8 mouse cellular contexts compared by ENCODE assay signal in the genomic region with DNA sequence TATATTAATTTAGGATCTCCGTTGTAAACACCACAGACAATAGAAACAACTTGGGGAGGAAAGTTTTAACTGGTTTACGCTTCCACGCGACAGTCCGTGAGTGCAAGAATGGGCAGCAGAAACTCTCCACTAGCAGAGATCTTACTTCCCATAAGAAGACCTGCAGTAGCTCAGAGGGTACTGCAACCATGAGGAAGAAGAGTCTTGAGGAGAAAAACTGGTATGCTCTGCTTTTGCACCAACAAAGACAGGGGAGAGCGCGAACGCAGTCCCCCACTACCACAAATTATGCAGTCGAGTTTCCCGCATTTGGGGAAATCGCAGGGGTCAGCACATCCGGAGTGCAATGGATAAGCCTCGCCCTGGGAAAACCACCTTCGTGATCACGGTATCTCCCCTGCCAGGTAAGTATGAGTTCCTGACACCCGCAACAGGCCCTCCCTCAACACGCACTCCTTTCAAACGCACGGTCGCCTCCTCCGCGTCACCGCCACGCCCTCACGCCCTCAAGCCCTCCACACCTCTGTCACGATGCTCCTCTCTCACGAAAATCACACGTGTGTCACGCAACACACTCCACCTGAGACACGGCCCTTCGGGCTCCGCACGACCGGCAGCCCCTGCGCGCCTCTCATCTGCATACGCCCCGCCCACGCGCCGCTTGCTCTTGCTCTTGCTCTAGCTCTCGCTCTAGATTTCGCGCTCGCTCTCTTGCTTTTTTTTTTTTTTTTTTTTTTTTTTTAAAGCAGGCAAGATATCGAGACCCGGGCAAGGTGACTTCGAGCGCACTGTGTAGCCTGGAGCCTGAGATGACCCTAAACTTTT. TPM values are rescaled to one million over a fixed set of nuclear protein-coding genes. Genes with fewer than 3 reads are reported as not detected.
DNase-seq lines count a peak whose midpoint lies in the region; ATAC-seq lines count a peak whose summit lies in the region.
"Not testable (repeated sequence)": the region's sequence is repeated elsewhere in the genome, so short reads cannot be mapped to it uniquely, and the experiment has no call there.

No protein-coding gene starts in this region.

- H3K4me2 ChIP-seq in heart, embryonic 13.5 days = peak overlapping the region; percentile 47; the same call in 1 of the 2 replicates
- not testable (repeated sequence) for H3K4me2 ChIP-seq in limb, embryonic 15.5 days

- not testable (repeated sequence) for H3K27me3 ChIP-seq in heart, embryonic 13.5 days (replicated peaks); limb, embryonic 15.5 days

- H3K4me3 ChIP-seq in heart, embryonic 13.5 days; limb, embryonic 15.5 days: not testable (repeated sequence)

- H3K36me3 ChIP-seq in heart, embryonic 13.5 days; limb, embryonic 15.5 days: not testable (repeated sequence)

- DNase-seq in adrenal gland, postnatal 36 days = peak; percentile 15 to 34
- DNase-seq in kidney, adult 11 months = peak; percentile 49
- peak; percentile 47 for DNase-seq in right cerebral cortex, postnatal 4 days
- DNase-seq in thymus, postnatal 4 days = peak; percentile 71

- 0% methylated on average over 7 of the region's 49 CpGs for WGBS in heart, embryonic 13.5 days
- WGBS in limb, embryonic 15.5 days = 0% methylated on average over 8 of the region's 49 CpGs

- not testable (repeated sequence) for H3K4me1 ChIP-seq in heart, embryonic 13.5 days; limb, embryonic 15.5 days

- H3K9ac ChIP-seq in heart, embryonic 13.5 days; limb, embryonic 15.5 days: not testable (repeated sequence)

- H3K27ac ChIP-seq in heart, embryonic 13.5 days (replicated peaks); limb, embryonic 15.5 days: not testable (repeated sequence)

- ATAC-seq in erythroid progenitor cell, adult 5-6 weeks (replicated peaks; ENCODE audit: low FRiP score, poor library complexity, severe bottlenecking) = peak; percentile 75
- 0 out of 2 replicates have a peak, but pooled peaks have one; percentile 40 for ATAC-seq in heart, embryonic 13.5 days (ENCODE audit: extremely low read depth, insufficient number of reproducible peaks, low FRiP score, low TSS enrichment)
- peak; percentile 68 for ATAC-seq in limb, embryonic 15.5 days (ENCODE audit: insufficient number of reproducible peaks, low FRiP score, low TSS enrichment, low read depth)
- ATAC-seq in megakaryocyte progenitor cell, adult 5-6 weeks (replicated peaks; ENCODE audit: poor library complexity) = peak; percentile 24

- H3K9me3 ChIP-seq in heart, embryonic 13.5 days; limb, embryonic 15.5 days: not testable (repeated sequence)

RNA-seq across cellular contexts. Expression of gene Eapp, which starts 38.8 kb away (rescaled TPM):
- total RNA-seq in adrenal gland, postnatal 36 days (2021) = 10 to 100 TPM; 40.6 to 42.5 TPM
- 46.1 and 46.9 TPM in 2 replicates for total RNA-seq in erythroid progenitor cell, adult 5-6 weeks (2015; ENCODE audit: low replicate concordance)
- total RNA-seq in erythroid progenitor cell, adult 5-6 weeks (2017; ENCODE audit: low replicate concordance) = 24.0 and 48.3 TPM in 2 replicates
- polyA plus RNA-seq in heart, embryonic 13.5 days (2015; fragmentation: Nextera tagmentation; extraction: Ambion mirVana) = 45.5 and 49.4 TPM in 2 replicates
- polyA plus RNA-seq in limb, embryonic 15.5 days (2015; fragmentation: Nextera tagmentation; extraction: Ambion mirVana) = 69.2 and 69.4 TPM in 2 replicates
- 52.0 and 58.7 TPM in 2 replicates for total RNA-seq in megakaryocyte progenitor cell, adult 5-6 weeks (2015)
- total RNA-seq in megakaryocyte progenitor cell, adult 5-6 weeks (2017) = 42.7 and 75.4 TPM in 2 replicates

Comparison
In these comparisons a context has a peak if more than half of its experiments do, and no peak if none do; other contexts are left out.
1. ATAC-seq: peak in every context shown above with its lines; median percentile 75 in erythroid progenitor cell, adult 5-6 weeks; 68 in limb, embryonic 15.5 days; 40 in heart, embryonic 13.5 days; 24 in megakaryocyte progenitor cell, adult 5-6 weeks.